Mouse (Mus musculus): ENCODE data around the gene Lgi1. TPM values are rescaled to one million over a fixed set of nuclear protein-coding genes. Genes with fewer than 3 reads are reported as not detected.

Lgi1 gene
- 100 to 1,000 TPM; 159 to 183 (median 172) TPM for total RNA-seq (2022)

GRCm38 (mm10) chr19:38264505-38265500 lies at the start of gene Lgi1:
Gene Lgi1 (plus strand): TSS chr19:38264536.
- DNase-seq (ENCODE audit: low spot score in 2 of 2) = peak; percentile 55 to 59

- DNase-seq (ENCODE audit: low spot score in 2 of 2) = no peak
Measured at GRCm38 (mm10) chr19:38217696-38218095, 46.6 kb upstream of the Lgi1 start.

GRCm38 (mm10) chr19:38223356-38223904 lies 40.9 kb upstream of the Lgi1 start:
- no peak for DNase-seq (ENCODE audit: low spot score in 2 of 2)

- DNase-seq (ENCODE audit: low spot score in 2 of 2) = peak; percentile 92 to 95
Measured at GRCm38 (mm10) chr19:38223905-38224684, 40.2 kb upstream of the Lgi1 start, which contains the start of gene Fra10ac1. Gene Fra10ac1 (minus strand): TSS chr19:38224156.

GRCm38 (mm10) chr19:38224685-38225060 lies 39.7 kb upstream of the Lgi1 start:
- DNase-seq (ENCODE audit: low spot score in 2 of 2) = peak; percentile 55 to 61

DNA sequence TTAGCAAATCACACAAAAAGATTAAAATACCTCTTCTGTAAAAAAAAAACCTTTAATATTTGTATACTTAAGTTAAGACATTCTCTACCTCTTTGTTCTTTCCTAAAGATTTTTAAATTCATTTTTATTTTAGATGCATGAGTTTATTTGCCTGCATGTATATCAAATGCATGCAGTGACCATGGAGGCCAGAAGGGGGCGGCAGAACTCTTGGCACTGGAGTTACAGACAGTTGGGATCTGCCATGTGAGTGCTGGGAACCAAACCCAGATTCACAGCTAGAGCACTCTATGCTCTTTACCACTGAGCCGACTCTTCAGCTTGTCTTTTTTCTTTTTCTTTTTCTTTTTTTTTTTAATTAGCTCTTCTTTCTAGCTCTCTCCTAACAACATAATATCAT lies 35.6 kb upstream of the Lgi1 start:
- no peak for DNase-seq (ENCODE audit: low spot score in 2 of 2)

GRCm38 (mm10) chr19:38232087-38232486 lies 32.2 kb upstream of the Lgi1 start:
- DNase-seq (ENCODE audit: low spot score in 2 of 2) = no peak

DNA sequence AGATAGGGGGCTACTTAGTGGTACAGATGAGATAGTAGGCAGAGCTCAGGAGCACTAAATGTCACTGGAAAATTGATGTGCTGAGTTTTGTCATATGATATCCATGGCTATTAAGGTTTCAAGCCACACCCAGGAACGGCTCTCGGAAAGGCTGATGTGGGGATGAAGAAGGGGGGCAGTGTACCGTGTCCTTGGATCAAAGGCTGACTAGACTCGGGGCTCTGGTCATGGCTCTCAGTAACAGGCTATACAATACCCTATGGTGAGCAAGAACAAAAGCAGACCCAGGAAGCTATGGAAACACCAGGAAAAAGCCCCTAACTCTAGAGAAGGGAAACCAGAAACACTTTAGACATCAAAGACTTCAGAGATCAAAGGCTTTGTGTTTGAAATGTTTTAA lies 31.8 kb upstream of the Lgi1 start:
- no peak for DNase-seq (ENCODE audit: low spot score in 2 of 2)

GRCm38 (mm10) chr19:38236526-38236925 lies 27.8 kb upstream of the Lgi1 start:
- DNase-seq (ENCODE audit: low spot score in 2 of 2) = no peak

DNA sequence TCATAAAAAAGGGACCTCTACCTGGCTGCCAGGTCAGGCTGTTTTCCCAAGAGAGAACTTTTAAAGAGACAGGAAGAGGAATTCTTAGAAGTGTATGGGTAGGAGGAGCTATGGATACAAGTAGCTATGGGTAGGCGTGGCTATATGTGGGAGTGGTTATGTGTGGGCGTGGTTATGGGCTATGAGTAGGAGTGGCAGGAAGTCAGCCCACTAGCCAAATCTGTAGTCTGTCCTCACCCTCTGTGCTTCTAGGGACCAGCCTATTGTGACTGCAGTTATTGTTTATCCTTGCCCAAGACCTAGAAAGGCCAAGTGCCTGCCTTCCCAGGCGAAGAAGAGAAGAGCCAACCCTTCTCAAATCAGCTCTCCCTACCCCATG lies 26.5 kb upstream of the Lgi1 start:
- no peak for DNase-seq (ENCODE audit: low spot score in 2 of 2)

DNA sequence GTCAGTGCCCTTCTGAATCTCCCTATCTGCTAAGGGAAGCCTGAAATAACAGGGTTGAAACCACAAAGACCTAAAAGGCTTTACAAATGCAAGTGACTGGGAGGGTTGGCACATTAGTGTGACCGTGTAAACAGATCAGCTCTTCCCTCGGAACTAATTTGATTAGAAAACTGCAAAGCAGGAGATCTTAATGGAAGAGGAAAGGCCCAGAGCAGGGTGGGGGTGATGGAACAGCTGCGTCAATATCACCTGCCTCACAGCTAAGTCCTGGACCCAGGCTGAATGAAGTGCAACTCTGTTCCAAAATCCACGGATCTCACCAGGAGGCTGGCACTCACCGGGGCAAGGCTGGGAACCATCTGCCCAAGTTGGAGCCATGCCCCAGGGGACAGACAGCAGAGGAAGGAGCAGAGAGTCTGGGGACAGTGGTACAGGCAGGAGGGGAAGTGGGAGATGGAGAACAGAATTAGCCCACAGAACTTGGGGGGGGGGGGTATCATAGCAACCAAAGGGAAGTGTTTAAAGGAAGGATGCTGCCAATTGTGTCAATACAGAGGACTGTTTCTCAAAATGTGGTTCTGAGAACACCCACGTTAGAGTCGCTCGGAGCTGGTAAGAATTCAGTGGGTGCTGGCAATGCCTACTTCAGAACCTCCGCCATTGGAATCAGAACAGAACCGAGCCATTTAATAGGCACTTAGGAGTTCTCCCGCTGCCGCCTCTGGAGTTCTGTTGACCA lies 26.0 kb upstream of the Lgi1 start:
- peak; percentile 72 to 78 for DNase-seq (ENCODE audit: low spot score in 2 of 2)

- DNase-seq (ENCODE audit: low spot score in 2 of 2) = no peak
Measured at GRCm38 (mm10) chr19:38242314-38242852, 22.0 kb upstream of the Lgi1 start.

DNA sequence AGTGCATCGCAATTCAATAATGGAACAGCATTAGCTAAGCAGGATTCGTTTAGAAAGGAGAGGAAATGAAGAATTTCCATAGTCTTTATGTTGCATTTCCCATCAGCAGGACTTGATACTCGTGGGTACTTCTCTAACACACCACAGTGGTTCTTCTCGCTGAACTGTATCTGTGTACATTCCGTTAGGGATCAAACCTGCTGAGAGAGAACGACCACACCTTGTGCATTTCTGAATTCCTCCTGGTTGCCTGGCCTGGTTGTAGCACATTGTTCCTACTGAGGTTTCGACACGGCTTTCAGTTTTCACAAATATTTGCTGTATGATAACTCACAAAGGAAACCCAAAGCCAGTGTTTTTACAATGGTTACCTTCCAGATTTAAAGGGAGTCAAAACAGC lies 19.6 kb upstream of the Lgi1 start:
- no peak for DNase-seq (ENCODE audit: low spot score in 2 of 2)

- no peak for DNase-seq (ENCODE audit: low spot score in 2 of 2)
Measured at GRCm38 (mm10) chr19:38245361-38246176, 18.8 kb upstream of the Lgi1 start.

DNA sequence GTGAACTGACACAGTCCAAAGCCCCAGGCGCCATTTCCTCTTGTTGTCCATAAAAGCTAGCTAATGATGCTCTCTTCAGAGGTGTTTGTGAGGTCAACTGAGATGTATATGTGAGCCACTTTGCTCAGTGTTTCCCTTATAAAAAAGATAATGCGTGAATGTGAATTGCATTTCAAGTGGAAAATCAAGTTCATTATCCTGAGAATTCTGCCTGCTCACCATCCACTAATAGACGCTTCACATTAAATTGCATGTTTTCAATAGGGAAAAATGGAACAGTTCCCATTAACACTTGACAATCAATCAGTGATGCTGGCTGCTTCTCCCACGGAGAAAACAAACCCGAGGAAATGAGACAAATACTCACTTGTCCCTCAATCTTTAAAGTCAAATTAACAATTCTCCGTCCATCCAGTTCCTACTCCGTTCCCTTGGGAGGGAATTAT lies 18.1 kb upstream of the Lgi1 start:
- DNase-seq (ENCODE audit: low spot score in 2 of 2) = no peak

GRCm38 (mm10) chr19:38249627-38250026 lies 14.7 kb upstream of the Lgi1 start:
- peak; percentile 51 to 63 for DNase-seq (ENCODE audit: low spot score in 2 of 2)

GRCm38 (mm10) chr19:38253796-38254195 lies 10.5 kb upstream of the Lgi1 start:
- no peak for DNase-seq (ENCODE audit: low spot score in 2 of 2)

DNA sequence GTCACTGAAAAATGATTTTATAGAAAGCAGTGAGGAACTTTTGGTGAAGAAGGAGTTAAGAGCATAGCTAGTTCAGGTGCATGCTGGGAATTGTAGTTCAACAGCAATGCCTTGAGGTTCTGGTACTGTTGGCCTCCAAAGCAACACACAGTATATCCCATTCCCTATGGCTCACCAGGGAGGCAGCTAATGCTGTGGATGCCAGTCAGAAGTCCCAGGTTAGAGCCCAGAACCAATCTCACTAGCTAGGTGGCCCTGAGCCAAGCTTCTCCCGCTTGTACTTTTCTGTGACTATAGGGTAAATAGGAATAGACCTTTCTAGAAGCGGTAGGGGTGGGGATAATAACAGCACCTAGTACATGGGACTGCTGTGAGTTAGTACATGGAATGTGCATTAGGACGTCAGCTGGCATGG lies 5.7 kb upstream of the Lgi1 start:
- DNase-seq (ENCODE audit: low spot score in 2 of 2) = peak; percentile 52 to 61

GRCm38 (mm10) chr19:38259436-38259835 lies 4.9 kb upstream of the Lgi1 start:
- no peak for DNase-seq (ENCODE audit: low spot score in 2 of 2)

GRCm38 (mm10) chr19:38260346-38260745 lies 4.0 kb upstream of the Lgi1 start:
- DNase-seq (ENCODE audit: low spot score in 2 of 2) = peak; percentile 67 to 73

Measured in layer of hippocampus, adult 8-10 months (tissue).